Mouse (Mus musculus): ENCODE results near the gene A030005K14Rik. TPM values are rescaled to one million over a fixed set of nuclear protein-coding genes. Genes with fewer than 3 reads are reported as not detected.

Gene A030005K14Rik
- polyA plus RNA-seq (2012; fragmentation: generic; extraction: Trizol), result not detected
- long read RNA-seq, experiment 1, result 0 reads
- long read RNA-seq, experiment 2, result 0 reads

- H3ac ChIP-seq (ENCODE audit: control insufficient read depth, insufficient read length, low read depth), result no peak within 1 kb of the TSS
- no peak for TF ChIP-seq MAX (IDR thresholded peaks at IDR 0.05)
- H3K4me3 ChIP-seq (ENCODE audit: insufficient read depth, poor library complexity, severe bottlenecking), result no peak within 1 kb of the TSS
- no peaks in the 10 kb centered on the region for H3K79me2 ChIP-seq (ENCODE audit: control insufficient read depth, insufficient read depth)
- H3K36me3 ChIP-seq (ENCODE audit: control insufficient read depth, insufficient read depth), result no peaks in the 10 kb centered on the region
- H3K27me3 ChIP-seq (ENCODE audit: control insufficient read depth, insufficient read depth, insufficient read length), result peaks cover 3% of the 10 kb centered on the region
- H3K79me3 ChIP-seq (ENCODE audit: low read depth), result no peaks in the 10 kb centered on the region
Observed at GRCm38 (mm10) chr1:83059278-83059677, at the start of gene A030005K14Rik. Gene A030005K14Rik (minus strand): TSS chr1:83059378.

GRCm38 (mm10) chr1:83107410-83107978 lies 48.3 kb upstream of the A030005K14Rik start:
- Histone ChIP-seq H3K79me2 (ENCODE audit: control insufficient read depth, insufficient read depth) (no peaks in the 10 kb centered on the region), H3K4me3 (ENCODE audit: insufficient read depth, poor library complexity, severe bottlenecking) (no peak overlapping the region), H3K36me3 (ENCODE audit: control insufficient read depth, insufficient read depth) (no peaks in the 10 kb centered on the region), H3K27me3 (ENCODE audit: control insufficient read depth, insufficient read depth, insufficient read length) (no peaks in the 10 kb centered on the region), H3K79me3 (ENCODE audit: low read depth) (no peaks in the 10 kb centered on the region), H3ac (ENCODE audit: control insufficient read depth, insufficient read length, low read depth) (no peak overlapping the region)
- TF ChIP-seq USF1 (IDR thresholded peaks at IDR 0.05; ENCODE audit: low read depth) (no peak), MYOG (IDR thresholded peaks at IDR 0.05; ENCODE audit: control insufficient read depth, extremely low read depth, insufficient read length) (no peak), MAX (IDR thresholded peaks at IDR 0.05) (no peak), FOSL1 (IDR thresholded peaks at IDR 0.05; ENCODE audit: insufficient read depth, low read length, poor library complexity, severe bottlenecking) (no peak), CTCF (IDR thresholded peaks at IDR 0.05; ENCODE audit: control insufficient read depth, insufficient read depth, insufficient read length) (no peak), CEBPB (IDR thresholded peaks at IDR 0.05; ENCODE audit: low read depth) (no peak), MYOD1 (IDR thresholded peaks at IDR 0.05; ENCODE audit: control insufficient read depth, insufficient read length, low read depth) (no peak)

GRCm38 (mm10) chr1:83105464-83105863 lies 46.3 kb upstream of the A030005K14Rik start:
- no peaks in the 10 kb centered on the region for H3K79me3 ChIP-seq (ENCODE audit: low read depth)
- TF ChIP-seq CEBPB (IDR thresholded peaks at IDR 0.05; ENCODE audit: low read depth) (no peak), CTCF (IDR thresholded peaks at IDR 0.05; ENCODE audit: control insufficient read depth, insufficient read depth, insufficient read length) (no peak), MAX (IDR thresholded peaks at IDR 0.05) (no peak), MYOD1 (IDR thresholded peaks at IDR 0.05; ENCODE audit: control insufficient read depth, insufficient read length, low read depth) (no peak), MYOG (IDR thresholded peaks at IDR 0.05; ENCODE audit: control insufficient read depth, extremely low read depth, insufficient read length) (no peak), FOSL1 (IDR thresholded peaks at IDR 0.05; ENCODE audit: insufficient read depth, low read length, poor library complexity, severe bottlenecking) (no peak), USF1 (IDR thresholded peaks at IDR 0.05; ENCODE audit: low read depth) (no peak)
- no peaks in the 10 kb centered on the region for H3K27me3 ChIP-seq (ENCODE audit: control insufficient read depth, insufficient read depth, insufficient read length)
- H3K4me3 ChIP-seq (ENCODE audit: insufficient read depth, poor library complexity, severe bottlenecking), result no peak overlapping the region
- H3ac ChIP-seq (ENCODE audit: control insufficient read depth, insufficient read length, low read depth), result no peak overlapping the region
- H3K36me3 ChIP-seq (ENCODE audit: control insufficient read depth, insufficient read depth), result no peaks in the 10 kb centered on the region
- no peaks in the 10 kb centered on the region for H3K79me2 ChIP-seq (ENCODE audit: control insufficient read depth, insufficient read depth)

GRCm38 (mm10) chr1:83101891-83102290 lies 42.7 kb upstream of the A030005K14Rik start:
- TF ChIP-seq MAX (IDR thresholded peaks at IDR 0.05) (no peak), MYOD1 (IDR thresholded peaks at IDR 0.05; ENCODE audit: control insufficient read depth, insufficient read length, low read depth) (no peak), CEBPB (IDR thresholded peaks at IDR 0.05; ENCODE audit: low read depth) (no peak), MYOG (IDR thresholded peaks at IDR 0.05; ENCODE audit: control insufficient read depth, extremely low read depth, insufficient read length) (no peak), USF1 (IDR thresholded peaks at IDR 0.05; ENCODE audit: low read depth) (no peak), FOSL1 (IDR thresholded peaks at IDR 0.05; ENCODE audit: insufficient read depth, low read length, poor library complexity, severe bottlenecking) (no peak), CTCF (IDR thresholded peaks at IDR 0.05; ENCODE audit: control insufficient read depth, insufficient read depth, insufficient read length) (no peak)

GRCm38 (mm10) chr1:83099580-83100137 lies 40.5 kb upstream of the A030005K14Rik start:
- Histone ChIP-seq H3K27me3 (ENCODE audit: control insufficient read depth, insufficient read depth, insufficient read length) (no peaks in the 10 kb centered on the region), H3ac (ENCODE audit: control insufficient read depth, insufficient read length, low read depth) (no peak overlapping the region), H3K36me3 (ENCODE audit: control insufficient read depth, insufficient read depth) (no peaks in the 10 kb centered on the region), H3K79me2 (ENCODE audit: control insufficient read depth, insufficient read depth) (no peaks in the 10 kb centered on the region), H3K79me3 (ENCODE audit: low read depth) (no peaks in the 10 kb centered on the region), H3K4me3 (ENCODE audit: insufficient read depth, poor library complexity, severe bottlenecking) (no peak overlapping the region)
- no peak for TF ChIP-seq CEBPB (IDR thresholded peaks at IDR 0.05; ENCODE audit: low read depth)
- no peak for TF ChIP-seq FOSL1 (IDR thresholded peaks at IDR 0.05; ENCODE audit: insufficient read depth, low read length, poor library complexity, severe bottlenecking)
- TF ChIP-seq USF1 (IDR thresholded peaks at IDR 0.05; ENCODE audit: low read depth), result no peak
- TF ChIP-seq MAX (IDR thresholded peaks at IDR 0.05), result no peak
- no peak for TF ChIP-seq MYOG (IDR thresholded peaks at IDR 0.05; ENCODE audit: control insufficient read depth, extremely low read depth, insufficient read length)
- TF ChIP-seq MYOD1 (IDR thresholded peaks at IDR 0.05; ENCODE audit: control insufficient read depth, insufficient read length, low read depth), result no peak
- no peak for TF ChIP-seq CTCF (IDR thresholded peaks at IDR 0.05; ENCODE audit: control insufficient read depth, insufficient read depth, insufficient read length)

More at GRCm38 (mm10) chr1:83101891-83102290, 42.7 kb upstream of the A030005K14Rik start:
- Histone ChIP-seq H3K27me3 (ENCODE audit: control insufficient read depth, insufficient read depth, insufficient read length) (no peaks in the 10 kb centered on the region), H3K36me3 (ENCODE audit: control insufficient read depth, insufficient read depth) (no peaks in the 10 kb centered on the region), H3K4me3 (ENCODE audit: insufficient read depth, poor library complexity, severe bottlenecking) (no peak overlapping the region), H3ac (ENCODE audit: control insufficient read depth, insufficient read length, low read depth) (no peak overlapping the region), H3K79me3 (ENCODE audit: low read depth) (no peaks in the 10 kb centered on the region), H3K79me2 (ENCODE audit: control insufficient read depth, insufficient read depth) (no peaks in the 10 kb centered on the region)

- no peaks in the 10 kb centered on the region for H3K79me3 ChIP-seq (ENCODE audit: low read depth)
- no peak overlapping the region for H3K4me3 ChIP-seq (ENCODE audit: insufficient read depth, poor library complexity, severe bottlenecking)
- TF ChIP-seq FOSL1 (IDR thresholded peaks at IDR 0.05; ENCODE audit: insufficient read depth, low read length, poor library complexity, severe bottlenecking) (no peak), MAX (IDR thresholded peaks at IDR 0.05) (no peak), MYOD1 (IDR thresholded peaks at IDR 0.05; ENCODE audit: control insufficient read depth, insufficient read length, low read depth) (no peak), CEBPB (IDR thresholded peaks at IDR 0.05; ENCODE audit: low read depth) (no peak), CTCF (IDR thresholded peaks at IDR 0.05; ENCODE audit: control insufficient read depth, insufficient read depth, insufficient read length) (no peak), USF1 (IDR thresholded peaks at IDR 0.05; ENCODE audit: low read depth) (no peak), MYOG (IDR thresholded peaks at IDR 0.05; ENCODE audit: control insufficient read depth, extremely low read depth, insufficient read length) (no peak)
- H3K36me3 ChIP-seq (ENCODE audit: control insufficient read depth, insufficient read depth), result no peaks in the 10 kb centered on the region
- no peaks in the 10 kb centered on the region for H3K79me2 ChIP-seq (ENCODE audit: control insufficient read depth, insufficient read depth)
- no peak overlapping the region for H3ac ChIP-seq (ENCODE audit: control insufficient read depth, insufficient read length, low read depth)
- H3K27me3 ChIP-seq (ENCODE audit: control insufficient read depth, insufficient read depth, insufficient read length), result no peaks in the 10 kb centered on the region
Observed at GRCm38 (mm10) chr1:83099160-83099559, 40.0 kb upstream of the A030005K14Rik start.
